ENCODE assay signal across 12 mouse cellular contexts in genomic region chr11:110402671-110403070, GRCm38 (mm10). TPM values are rescaled to one million over a fixed set of nuclear protein-coding genes. Genes with fewer than 3 reads are reported as not detected.
DNase-seq lines count a peak whose midpoint lies in the region; ATAC-seq and TF ChIP-seq lines count a peak whose summit lies in the region.
"Had no signal": no experiment of that assay in that cellular context is flagged by ENCODE, and none has a peak within 500 bp of the region (broad histone marks: within the 10 kb centered on the region; RNA-seq: fewer than 3 reads in every experiment).

No protein-coding gene starts in this region.

- TF ChIP-seq POLR2A in limb, embryonic 14.5 days (IDR thresholded peaks at IDR 0.05; ENCODE audit: borderline replicate concordance, extremely low read depth, insufficient read depth, insufficient read length) = no peak

- no peak for DNase-seq in gastrocnemius, adult 2 months
- DNase-seq in gastrocnemius, postnatal 10 days = no peak
- DNase-seq in kidney, postnatal 10 days = no peak
- peak; percentile 39 for DNase-seq in NIH3T3 (ENCODE audit: low read depth)
- peak; percentile 26 for DNase-seq in limb, embryonic 14.5 days (ENCODE audit: low spot score)
- no peak for DNase-seq in spleen, postnatal 10 days (ENCODE audit: low spot score in 2 of 2)
- DNase-seq in Muller cell, postnatal 12 days (ENCODE audit: inconsistent ontology term) = no peak
- DNase-seq: kidney, adult 8-10 months; layer of hippocampus, postnatal 36 days had no signal

- ATAC-seq in kidney, embryonic 16.5 days (ENCODE audit: low FRiP score, low TSS enrichment) = no peak
- ATAC-seq in limb, embryonic 14.5 days (ENCODE audit: low FRiP score, low read depth) = no peak
- ATAC-seq: forebrain, embryonic 13.5 days; liver, embryonic 12.5 days had no signal

- no peak overlapping the region for H3K9ac ChIP-seq in kidney, embryonic 16.5 days (replicated peaks; ENCODE audit: low read length)
- H3K9ac ChIP-seq in limb, embryonic 14.5 days (ENCODE audit: low read depth, low read length, severe bottlenecking) = no peak overlapping the region
- H3K9ac ChIP-seq: forebrain, embryonic 13.5 days; liver, embryonic 12.5 days had no signal

- intact Hi-C loops in gastrocnemius, adult 2 months (cut with DNase I) = no loop called here

- no peaks in the 10 kb centered on the region for H3K9me3 ChIP-seq in kidney, embryonic 16.5 days (ENCODE audit: low read length)
- no peaks in the 10 kb centered on the region for H3K9me3 ChIP-seq in limb, embryonic 14.5 days (ENCODE audit: control insufficient read depth, low read length)
- H3K9me3 ChIP-seq: forebrain, embryonic 13.5 days; liver, embryonic 12.5 days had no signal

- H3K27ac ChIP-seq in gastrocnemius, adult 2 months = peak overlapping the region; percentile 80
- H3K27ac ChIP-seq in kidney, embryonic 16.5 days (ENCODE audit: low read length) = peak overlapping the region; percentile 56; the same call in 1 of the 2 replicates
- peak overlapping the region; percentile 45; the same call in 1 of the 2 replicates for H3K27ac ChIP-seq in limb, embryonic 14.5 days (replicated peaks; ENCODE audit: low read depth, low read length)
- H3K27ac ChIP-seq: forebrain, embryonic 13.5 days; liver, embryonic 12.5 days had no signal

- H3K4me3 ChIP-seq in gastrocnemius, adult 2 months = peak overlapping the region; percentile 84
- H3K4me3 ChIP-seq in kidney, embryonic 16.5 days (ENCODE audit: low read length) = no peak overlapping the region
- H3K4me3 ChIP-seq in limb, embryonic 14.5 days (replicated peaks; ENCODE audit: low read length) = no peak overlapping the region
- H3K4me3 ChIP-seq: forebrain, embryonic 13.5 days; liver, embryonic 12.5 days had no signal

- peaks cover 33% of the 10 kb centered on the region for H3K4me1 ChIP-seq in kidney, embryonic 16.5 days (ENCODE audit: insufficient read depth, low read length)
- H3K4me1 ChIP-seq in limb, embryonic 14.5 days (ENCODE audit: control insufficient read depth, insufficient read depth, low read length) = peaks cover 11% of the 10 kb centered on the region

- 19% methylated on average over 3 of the region's 3 CpGs for WGBS in kidney, embryonic 16.5 days
- WGBS in limb, embryonic 14.5 days = 10% methylated on average over 3 of the region's 3 CpGs

- 0 out of 2 replicates have a peak, but pooled peaks cover 2% of the 10 kb centered on the region for H3K36me3 ChIP-seq in kidney, embryonic 16.5 days (ENCODE audit: insufficient read depth, low read length)
- H3K36me3 ChIP-seq in limb, embryonic 14.5 days (ENCODE audit: control insufficient read depth, insufficient read depth, low read length) = no peaks in the 10 kb centered on the region
- H3K36me3 ChIP-seq: liver, embryonic 12.5 days had no signal

- TF ChIP-seq CTCF in gastrocnemius, adult 2 months (IDR thresholded peaks at IDR 0.05) = no peak

- H3K4me2 ChIP-seq in kidney, embryonic 16.5 days (replicated peaks; ENCODE audit: low read depth, low read length) = 0 out of 2 replicates have a peak overlapping the region, but pooled peaks have one; percentile 29
- 0 out of 2 replicates have a peak overlapping the region, but pooled peaks have one; percentile 18 for H3K4me2 ChIP-seq in limb, embryonic 14.5 days (replicated peaks; ENCODE audit: low read depth, low read length, severe bottlenecking)
- H3K4me2 ChIP-seq: liver, embryonic 12.5 days had no signal

- H3K27me3 ChIP-seq in kidney, embryonic 16.5 days (ENCODE audit: insufficient read depth, low read length) = no peaks in the 10 kb centered on the region
- H3K27me3 ChIP-seq in limb, embryonic 14.5 days (ENCODE audit: control insufficient read depth, insufficient read depth, low read length) = no peaks in the 10 kb centered on the region
- H3K27me3 ChIP-seq: liver, embryonic 12.5 days had no signal

RNA-seq across cellular contexts. Expression of gene Map2k6, which starts 3.7 kb away (rescaled TPM):
- total RNA-seq in gastrocnemius, adult 2 months (2021) = 10 to 100 TPM; 38.0 to 50.1 TPM
- total RNA-seq in gastrocnemius, postnatal 10 days (2021) = 10 to 100 TPM; 25.2 to 31.6 TPM
- 23.2 and 23.8 TPM in 2 replicates for polyA plus RNA-seq in kidney, embryonic 16.5 days (2015; fragmentation: Nextera tagmentation; extraction: Ambion mirVana)
- polyA plus RNA-seq in limb, embryonic 14.5 days (2012; rRNA removed) = 15.2 and 17.4 TPM in 2 replicates
- polyA plus RNA-seq in limb, embryonic 14.5 days (2014; fragmentation: Nextera tagmentation; extraction: Ambion mirVana) = 23.7 and 27.5 TPM in 2 replicates

Comparison
In these comparisons a context has a peak if more than half of its experiments do, and no peak if none do; other contexts are left out.
1. DNase-seq: peak in NIH3T3 (single experiment) and limb, embryonic 14.5 days (single experiment); none in gastrocnemius, adult 2 months (single experiment), gastrocnemius, postnatal 10 days (single experiment), kidney, postnatal 10 days (single experiment), spleen, postnatal 10 days (0 of 2) and Muller cell, postnatal 12 days (single experiment).
2. Peak in every context shown above with its lines, with median percentiles within 50 percentile points of each other: H3K27ac ChIP-seq.